Mouse (Mus musculus) brown adipose tissue, adult 24 weeks (tissue): ENCODE results near the gene Vwde. TPM values are rescaled to one million over a fixed set of nuclear protein-coding genes. Genes with fewer than 3 reads are reported as not detected.

Experiments
- polyA plus RNA-seq: library from polyadenylated mRNA; stranded (reverse); fragments of >200 nt; gene quantifications from 2 replicates; pipeline ENCODE4 v1.2.4, GENCODE M21; 2012; ENCODE audit not compliant: missing spikeins, insufficient read depth, insufficient read length

Gene Vwde
- polyA plus RNA-seq, 1 experiment, result not detected

Other genes with a start within 250 kb of the Vwde start
- gene Tmem106b, start 155.2 kb downstream of the Vwde start, polyA plus RNA-seq, result 77.6 and 122 TPM in 2 replicates